Mouse (Mus musculus) midbrain, postnatal 0 days (tissue): Measurements from ENCODE around the gene P2rx5. TPM values are rescaled to one million over a fixed set of nuclear protein-coding genes. Genes with fewer than 3 reads are reported as not detected.

Experiments
- ATAC-seq: fragments of 200-750 bp; cut with Nextera tagmentation; 2 replicates; pipeline ENCODE4 v1.8.0; 2017; ENCODE audit warnings: moderate number of reproducible peaks, mild to moderate bottlenecking, moderate TSS enrichment, moderate library complexity; ENCODE audit not compliant: low FRiP score
- DNase-seq: peaks from one replicate; pipeline ENCODE4 v3.0.0-alpha.2; 2015; ENCODE audit warnings: low spot score
- H3K27ac ChIP-seq: fragments of 300-500 bp; sonication (generic); 2 replicates; pipeline ENCODE4 v1.5.1; 2014; ENCODE audit warnings: low read depth, mild to moderate bottlenecking, low read length, mixed read lengths
- H3K27me3 ChIP-seq: fragments of 300-500 bp; sonication (generic); 2 replicates; pipeline ENCODE4 v1.6.1; 2014; ENCODE audit warnings: low read length, control low read depth, mixed read lengths; ENCODE audit not compliant: insufficient read depth
- H3K36me3 ChIP-seq: fragments of 300-500 bp; sonication (generic); 2 replicates; pipeline ENCODE4 v1.6.1; 2014; ENCODE audit warnings: low read length, control low read depth, mixed read lengths; ENCODE audit not compliant: insufficient read depth
- H3K4me1 ChIP-seq: fragments of 300-500 bp; sonication (generic); 2 replicates; pipeline ENCODE4 v1.6.1; 2014; ENCODE audit warnings: mild to moderate bottlenecking, control low read depth, antibody characterized with exemption, low read length, mixed read lengths; ENCODE audit not compliant: insufficient read depth
- H3K4me2 ChIP-seq: fragments of 300-500 bp; sonication (generic); 2 replicates; pipeline ENCODE4 v1.6.1; 2014; ENCODE audit warnings: low read depth, mild to moderate bottlenecking, low read length, mixed read lengths; ENCODE audit not compliant: poor library complexity, severe bottlenecking
- H3K4me3 ChIP-seq: fragments of 300-500 bp; sonication (generic); 2 replicates; pipeline ENCODE4 v1.5.1; 2014; ENCODE audit warnings: low read depth, mild to moderate bottlenecking, low read length, moderate library complexity
- H3K9ac ChIP-seq: fragments of 300-500 bp; sonication (generic); replicated peaks from 2 replicates; pipeline ENCODE4 v1.6.1; 2014; ENCODE audit warnings: mild to moderate bottlenecking, low read length, moderate library complexity, mixed read lengths; ENCODE audit not compliant: poor library complexity, severe bottlenecking
- H3K9me3 ChIP-seq: fragments of 300-500 bp; sonication (generic); 2 replicates; pipeline ENCODE4 v1.6.1; 2016; ENCODE audit warnings: low read length, control low read depth
- CTCF ChIP-seq: IDR thresholded peaks from 2 replicates; pipeline ENCODE4 v1.5.1; 2016; ENCODE audit warnings: antibody characterized with exemption, mild to moderate bottlenecking
- WGBS: fragments of 180-500 bp; shearing (Covaris S2); extraction: QIAGEN DNeasy Blood & Tissue Kit; methylation state at CpG from one replicate; pipeline ENCODE4 v1.1.7; 2014; 5-methylcytosine and 5-hydroxymethylcytosine counted together
- polyA plus RNA-seq: library from polyadenylated mRNA; unstranded; fragments of >200 nt; fragmentation: Nextera tagmentation; extraction: Ambion mirVana; gene quantifications from 2 replicates; pipeline ENCODE4 v1.2.1, GENCODE M21; 2015
- total RNA-seq: library from RNA; depleted of rRNA; stranded (reverse); fragments of >200 nt; gene quantifications from 2 replicates; pipeline ENCODE4 v1.2.3, GENCODE M21; 2014

The P2rx5 gene
- total and polyA plus RNA-seq, 2 experiments from 2014 or later, result 0.28 TPM; not detected in 1

GRCm38 (mm10) chr11:73198190-73198589 is 38.0 kb downstream of the P2rx5 start:
- H3K9ac ChIP-seq, result peak overlapping the region; percentile 77
- WGBS, result 6% methylated on average over 1 of the region's 1 CpGs
- peak overlapping the region; percentile 88 for H3K4me2 ChIP-seq
- TF ChIP-seq CTCF, result no peak
- peaks cover 5% of the 10 kb centered on the region for H3K36me3 ChIP-seq
- H3K27ac ChIP-seq, result no peak overlapping the region
- peak overlapping the region; percentile 77 for H3K4me3 ChIP-seq
- no peak for DNase-seq
- H3K27me3 ChIP-seq, result no peaks in the 10 kb centered on the region
- no peak for ATAC-seq
- peaks cover 11% of the 10 kb centered on the region; the same call in 1 of the 2 replicates for H3K4me1 ChIP-seq
- no peaks in the 10 kb centered on the region for H3K9me3 ChIP-seq

GRCm38 (mm10) chr11:73198603-73199229 is 38.5 kb downstream of the P2rx5 start, which contains the start of gene Ctns:
Gene Ctns (minus strand): TSS chr11:73199042.
- ATAC-seq (peak; percentile 96), DNase-seq (peak; percentile 92)
- peak within 1 kb of the TSS; percentile 66 for H3K27ac ChIP-seq
- peak; percentile 18 for TF ChIP-seq CTCF
- under 1% methylated on average over 22 of the region's 22 CpGs for WGBS
- H3K9ac ChIP-seq, result peak within 1 kb of the TSS; percentile 77
- no peaks in the 10 kb centered on the region for H3K9me3 ChIP-seq
- H3K4me2 ChIP-seq, result peak within 1 kb of the TSS; percentile 88
- no peaks in the 10 kb centered on the region for H3K27me3 ChIP-seq
- peaks cover 4% of the 10 kb centered on the region for H3K36me3 ChIP-seq
- peak within 1 kb of the TSS; percentile 77 for H3K4me3 ChIP-seq
- peaks cover 11% of the 10 kb centered on the region; the same call in 1 of the 2 replicates for H3K4me1 ChIP-seq

GRCm38 (mm10) chr11:73199230-73199712 is 39.0 kb downstream of the P2rx5 start, which contains the start of gene Shpk:
Gene Shpk (plus strand): TSS chr11:73199460.
- Histone ChIP-seq H3K36me3 (peaks cover 4% of the 10 kb centered on the region), H3K4me3 (peak within 1 kb of the TSS; percentile 77), H3K27me3 (no peaks in the 10 kb centered on the region), H3K9ac (peak within 1 kb of the TSS; percentile 77), H3K4me2 (peak within 1 kb of the TSS; percentile 88), H3K27ac (peak within 1 kb of the TSS; percentile 66), H3K4me1 (peaks cover 11% of the 10 kb centered on the region; the same call in 1 of the 2 replicates), H3K9me3 (no peaks in the 10 kb centered on the region)
- TF ChIP-seq CTCF, result peak; percentile 25; the same call in 1 of the 2 replicates
- WGBS, result under 1% methylated on average over 32 of the region's 32 CpGs
- peak; percentile 98 for ATAC-seq
- DNase-seq, result peak; percentile 97

GRCm38 (mm10) chr11:73199879-73200278 is 39.7 kb downstream of the P2rx5 start:
- no peak for TF ChIP-seq CTCF

GRCm38 (mm10) chr11:73201021-73201420 is 40.8 kb downstream of the P2rx5 start:
- ATAC-seq (no peak), DNase-seq (no peak)
- H3K27me3 ChIP-seq, result no peaks in the 10 kb centered on the region
- H3K27ac ChIP-seq, result no peak overlapping the region
- peaks cover 1% of the 10 kb centered on the region; the same call in 1 of the 2 replicates for H3K36me3 ChIP-seq
- 76% methylated on average over 2 of the region's 2 CpGs for WGBS
- no peaks in the 10 kb centered on the region for H3K9me3 ChIP-seq
- H3K4me3 ChIP-seq, result no peak overlapping the region
- H3K4me2 ChIP-seq, result no peak overlapping the region
- H3K4me1 ChIP-seq, result peaks cover 10% of the 10 kb centered on the region; the same call in 1 of the 2 replicates
- TF ChIP-seq CTCF, result no peak
- no peak overlapping the region for H3K9ac ChIP-seq

More at GRCm38 (mm10) chr11:73199879-73200278, 39.7 kb downstream of the P2rx5 start:
- peaks cover 4% of the 10 kb centered on the region for H3K36me3 ChIP-seq
- ATAC-seq (no peak), DNase-seq (peak; percentile 8)
- H3K4me2 ChIP-seq, result peak overlapping the region; percentile 88
- H3K9ac ChIP-seq, result peak overlapping the region; percentile 77
- H3K4me3 ChIP-seq, result peak overlapping the region; percentile 77
- 4% methylated on average over 12 of the region's 12 CpGs for WGBS
- H3K27ac ChIP-seq, result peak overlapping the region; percentile 66
- H3K27me3 ChIP-seq, result no peaks in the 10 kb centered on the region
- peaks cover 11% of the 10 kb centered on the region; the same call in 1 of the 2 replicates for H3K4me1 ChIP-seq
- H3K9me3 ChIP-seq, result no peaks in the 10 kb centered on the region

GRCm38 (mm10) chr11:73201597-73201996 is 41.4 kb downstream of the P2rx5 start:
- DNase-seq (no peak), ATAC-seq (no peak)
- Histone ChIP-seq H3K4me3 (no peak overlapping the region), H3K27me3 (no peaks in the 10 kb centered on the region), H3K9ac (no peak overlapping the region), H3K4me2 (no peak overlapping the region), H3K27ac (no peak overlapping the region), H3K36me3 (no peaks in the 10 kb centered on the region), H3K9me3 (no peaks in the 10 kb centered on the region), H3K4me1 (peaks cover 8% of the 10 kb centered on the region; the same call in 1 of the 2 replicates)
- peak; percentile 47 for TF ChIP-seq CTCF
- 28% methylated on average over 4 of the region's 4 CpGs for WGBS
